Mouse (Mus musculus) CH12.LX (cell line): ENCODE data around the gene Tcf7l1. TPM values are rescaled to one million over a fixed set of nuclear protein-coding genes. Genes with fewer than 3 reads are reported as not detected.

Experiments
- DNase-seq: peaks from one replicate; pipeline ENCODE4 v3.0.0-alpha.2; 2013; ENCODE audit errors: extremely low read depth
- H3K27ac ChIP-seq: 2 replicates; pipeline ENCODE4 v1.5.1; 2012; ENCODE audit warnings: low read depth, mild to moderate bottlenecking, control low read depth, moderate library complexity; ENCODE audit not compliant: insufficient read depth
- H3K27me3 ChIP-seq: replicated peaks from 2 replicates; pipeline ENCODE3; 2012; ENCODE audit warnings: inconsistent platforms
- H3K36me3 ChIP-seq, 2 experiments: replicated peaks in 1 of 2; 2 replicates each; pipeline versions ENCODE3 to v1.6.1; 2012; ENCODE audit warnings: inconsistent platforms in 1 of 2, low read length in 1 of 2, mild to moderate bottlenecking in 1 of 2, mixed read lengths in 1 of 2, moderate library complexity in 1 of 2; ENCODE audit not compliant: control insufficient read depth in 1 of 2, insufficient read depth in 1 of 2
- H3K4me1 ChIP-seq, 2 experiments: 2 replicates each; pipeline ENCODE4 v1.6.1; 2012; ENCODE audit warnings: inconsistent platforms in 1 of 2, moderate library complexity in 1 of 2; ENCODE audit not compliant: insufficient read depth in 2 of 2, control insufficient read depth in 1 of 2
- H3K4me2 ChIP-seq: 2 replicates; pipeline ENCODE4 v1.6.1; 2012; ENCODE audit warnings: low read depth, mild to moderate bottlenecking, control low read depth; ENCODE audit not compliant: poor library complexity, insufficient read depth, severe bottlenecking
- H3K4me3 ChIP-seq, 3 experiments: fragments of 150-350 bp in 1 of 3; sonication (generic) in 1 of 3; replicated peaks in 1 of 3; 2 replicates each; pipeline versions ENCODE3 to v1.5.1; 2011 to 2012; ENCODE audit warnings: low read depth in 2 of 3, low read length in 2 of 3, mild to moderate bottlenecking in 2 of 3, moderate library complexity in 2 of 3, control low read depth in 1 of 3, improper control_type of control experiment in 1 of 3, inconsistent platforms in 1 of 3, mixed read lengths in 1 of 3; ENCODE audit not compliant: poor library complexity in 1 of 3
- H3K79me2 ChIP-seq: replicated peaks from 2 replicates; pipeline ENCODE4 v1.6.1; 2012; ENCODE audit warnings: mild to moderate bottlenecking, moderate library complexity; ENCODE audit not compliant: control insufficient read depth, poor library complexity, insufficient read depth, severe bottlenecking; ENCODE audit errors: extremely low read depth
- H3K9ac ChIP-seq: 2 replicates; pipeline ENCODE4 v1.6.1; 2012; ENCODE audit warnings: low read depth, mild to moderate bottlenecking, control low read depth, moderate library complexity; ENCODE audit not compliant: insufficient read depth
- H3K9me3 ChIP-seq: replicated peaks from 2 replicates; pipeline ENCODE3; 2012; ENCODE audit warnings: low read length, inconsistent platforms, mixed read lengths
- CHD1 ChIP-seq: IDR thresholded peaks from 2 replicates; pipeline ENCODE4 v1.6.1; 2012; ENCODE audit warnings: low read depth, low read length, improper control_type of control experiment, inconsistent platforms
- CTCF ChIP-seq, 2 experiments: IDR thresholded peaks in 1 of 2; conservative IDR thresholded peaks in 1 of 2; 2 replicates each; pipeline ENCODE4 v1.5.1; 2011 to 2012; ENCODE audit warnings: low read depth in 2 of 2, low read length in 2 of 2, improper control_type of control experiment in 1 of 2, inconsistent platforms in 1 of 2, mild to moderate bottlenecking in 1 of 2, moderate library complexity in 1 of 2
- E2F4 ChIP-seq: IDR thresholded peaks from 2 replicates; pipeline ENCODE4 v1.6.1; 2011; ENCODE audit warnings: low read depth, low read length, improper control_type of control experiment; ENCODE audit not compliant: insufficient replicate concordance
- ELF1 ChIP-seq: IDR thresholded peaks from 2 replicates; pipeline ENCODE4 v1.6.1; 2014; ENCODE audit warnings: low read depth, mild to moderate bottlenecking, inconsistent platforms, low read length, improper control_type of control experiment
- ETS1 ChIP-seq: conservative IDR thresholded peaks from 2 replicates; pipeline ENCODE4 v1.6.1; 2012; ENCODE audit warnings: low read depth, mild to moderate bottlenecking, inconsistent platforms, low read length, improper control_type of control experiment, moderate library complexity
- HCFC1 ChIP-seq: IDR thresholded peaks from 2 replicates; pipeline ENCODE4 v1.6.1; 2012; ENCODE audit warnings: low read depth, mild to moderate bottlenecking, inconsistent platforms, low read length, improper control_type of control experiment
- JUN ChIP-seq: IDR thresholded peaks from 2 replicates; pipeline ENCODE4 v1.6.1; 2011; ENCODE audit warnings: low read depth, mild to moderate bottlenecking, low read length, improper control_type of control experiment, moderate library complexity; ENCODE audit not compliant: insufficient read depth
- KAT2A ChIP-seq: IDR thresholded peaks from 2 replicates; pipeline ENCODE4 v1.6.1; 2012; ENCODE audit warnings: low read length, improper control_type of control experiment, inconsistent platforms; ENCODE audit not compliant: insufficient replicate concordance
- MAX ChIP-seq: IDR thresholded peaks from 2 replicates; pipeline ENCODE4 v1.6.1; 2011; ENCODE audit warnings: low read length, improper control_type of control experiment
- MAZ ChIP-seq: IDR thresholded peaks from 2 replicates; pipeline ENCODE4 v1.6.1; 2012; ENCODE audit warnings: low read depth, mild to moderate bottlenecking, inconsistent platforms, low read length, improper control_type of control experiment, moderate library complexity
- MXI1 ChIP-seq: IDR thresholded peaks from 2 replicates; pipeline ENCODE4 v1.6.1; 2011; ENCODE audit warnings: mild to moderate bottlenecking, low read depth, low read length, improper control_type of control experiment
- MYC ChIP-seq: IDR thresholded peaks from 2 replicates; pipeline ENCODE4 v1.6.1; 2011; ENCODE audit warnings: low read depth, mild to moderate bottlenecking, improper control_type of control experiment, low read length
- NRF1 ChIP-seq: IDR thresholded peaks from 2 replicates; pipeline ENCODE4 v1.6.1; 2014; ENCODE audit warnings: low read depth, mild to moderate bottlenecking, inconsistent platforms, low read length, improper control_type of control experiment, moderate library complexity
- RCOR1 ChIP-seq: conservative IDR thresholded peaks from 2 replicates; pipeline ENCODE4 v1.6.1; 2012; ENCODE audit warnings: low read depth, mild to moderate bottlenecking, inconsistent platforms, low read length, improper control_type of control experiment
- SMC3 ChIP-seq: IDR thresholded peaks from 2 replicates; pipeline ENCODE4 v1.6.1; 2011; ENCODE audit warnings: low read depth, low read length, improper control_type of control experiment
- TCF12 ChIP-seq: IDR thresholded peaks from 2 replicates; pipeline ENCODE4 v1.6.1; 2014; ENCODE audit warnings: low read depth, mild to moderate bottlenecking, inconsistent platforms, low read length, improper control_type of control experiment
- UBTF ChIP-seq: IDR thresholded peaks from 2 replicates; pipeline ENCODE4 v1.6.1; 2012; ENCODE audit warnings: low read depth, mild to moderate bottlenecking, inconsistent platforms, low read length, improper control_type of control experiment, moderate library complexity
- USF2 ChIP-seq: conservative IDR thresholded peaks from 2 replicates; pipeline ENCODE4 v1.6.1; 2011; ENCODE audit warnings: low read depth, low read length, improper control_type of control experiment
- ZC3H11A ChIP-seq: IDR thresholded peaks from 2 replicates; pipeline ENCODE4 v1.6.1; 2012; ENCODE audit warnings: low read depth, mild to moderate bottlenecking, inconsistent platforms, low read length, improper control_type of control experiment
- ZKSCAN1 ChIP-seq: IDR thresholded peaks from 2 replicates; pipeline ENCODE4 v1.6.1; 2012; ENCODE audit warnings: low read depth, inconsistent platforms, low read length, improper control_type of control experiment, borderline replicate concordance
- ZMIZ1 ChIP-seq: IDR thresholded peaks from 2 replicates; pipeline ENCODE4 v1.6.1; 2012; ENCODE audit warnings: low read depth, mild to moderate bottlenecking, inconsistent platforms, low read length, improper control_type of control experiment
- dilution Hi-C: fragments of 300-500 bp; cut with MboI; formaldehyde crosslinking; loops from 2 replicates; pipeline ENCODE4 v1.14.3; 2020; ENCODE audit warnings: low sequenced_read_pairs; ENCODE audit not compliant: extremely low pct_unique_long_range_greater_than_20kb, extremely low pct_ligation_motif_present
- in situ Hi-C: fragments of 300-500 bp; cut with MboI; formaldehyde crosslinking; loops from 3 replicates; pipeline ENCODE4 v1.14.3; 2019; ENCODE audit warnings: low sequenced_read_pairs, low pct_ligation_motif_present, low pct_unique_long_range_greater_than_20kb, mixed read lengths
- polyA plus RNA-seq: library from polyadenylated mRNA; unstranded; fragments of >175 nt; gene quantifications from 2 replicates; pipeline ENCODE4 v1.2.1, GENCODE M21; 2012; ENCODE audit warnings: low read depth; ENCODE audit not compliant: insufficient read length
- total RNA-seq, 2 experiments: library from RNA; depleted of rRNA; stranded (reverse); fragments of 300-350 nt in 1 of 2; fragments of >200 nt in 1 of 2; gene quantifications; 2 replicates each; pipeline ENCODE4 v1.2.3; 2012 to 2014

The Tcf7l1 gene
- total and polyA plus RNA-seq, 3 experiments = 0.13 to 9.9 (median 0.47) TPM

GRCm38 (mm10) chr6:72663000-72663399 lies 126.1 kb downstream of the Tcf7l1 start:
- DNase-seq = no peak
- in situ Hi-C loops (loop anchor here (10.0 kb wide), 1 partner anchor 172 kb away; no protein-coding TSS in a partner anchor), dilution Hi-C loops (no loop called here)
- Histone ChIP-seq H3K36me3 (no peaks in the 10 kb centered on the region), H3K9ac (no peak overlapping the region), H3K4me1 (peaks cover 5 to 8% of the 10 kb centered on the region in 2 experiments), H3K27me3 (peaks cover 2% of the 10 kb centered on the region), H3K4me2 (no peak overlapping the region), H3K79me2 (no peaks in the 10 kb centered on the region), H3K4me3 (no peak overlapping the region), H3K9me3 (no peaks in the 10 kb centered on the region), H3K27ac (no peak overlapping the region)
- TF ChIP-seq USF2 = no peak
- no peak for TF ChIP-seq ZMIZ1
- TF ChIP-seq ETS1 = no peak
- no peak for TF ChIP-seq MAX
- TF ChIP-seq ELF1 = no peak
- no peak for TF ChIP-seq MXI1
- TF ChIP-seq MAZ = no peak
- no peak for TF ChIP-seq JUN
- no peak for TF ChIP-seq CHD1
- no peak for TF ChIP-seq KAT2A
- TF ChIP-seq HCFC1 = no peak
- no peak for TF ChIP-seq RCOR1

GRCm38 (mm10) chr6:72660391-72660720 lies 128.7 kb downstream of the Tcf7l1 start:
- Histone ChIP-seq H3K27ac (no peak overlapping the region), H3K4me1 (peaks cover 5 to 33% of the 10 kb centered on the region in 2 experiments), H3K9me3 (no peaks in the 10 kb centered on the region), H3K9ac (no peak overlapping the region), H3K27me3 (no peaks in the 10 kb centered on the region), H3K79me2 (no peaks in the 10 kb centered on the region), H3K4me2 (no peak overlapping the region), H3K36me3 (no peaks in the 10 kb centered on the region), H3K4me3 (no peak overlapping the region)
- no peak for DNase-seq
- in situ Hi-C loops = loop anchor here (10.0 kb wide), 1 partner anchor 174 kb away; no protein-coding TSS in a partner anchor
- TF ChIP-seq MYC (no peak), NRF1 (no peak), SMC3 (no peak), UBTF (no peak), TCF12 (no peak), ZMIZ1 (no peak), ZKSCAN1 (no peak), CTCF (conservative IDR thresholded peaks at IDR 0.05 in 1 of 2, IDR thresholded peaks at IDR 0.05 in 1 of 2; ENCODE audit: low read depth in 2 of 2, low read length in 2 of 2) (no peak), USF2 (no peak), E2F4 (no peak), ZC3H11A (no peak)
- dilution Hi-C loops = no loop called here
